Mouse (Mus musculus): ENCODE data around the gene Bcap29.

GRCm38 (mm10) chr12:31633970-31634342 is 502 bp downstream of the Bcap29 start:
- TF ChIP-seq POLR2A (IDR thresholded peaks at IDR 0.05; ENCODE audit: low read depth, low read length) (no peak), CTCF (IDR thresholded peaks at IDR 0.05; ENCODE audit: extremely low read depth, insufficient read length, insufficient replicate concordance, low read depth, low read length) (no peak)

All from small intestine, adult 2 months (tissue).